Mouse (Mus musculus): ENCODE measurements at regions not wholly inside any gene's neighbourhood (a gene's known extent, or its start where the extent isn't known, plus 50 kb on each side); places are given as distances from the start of the nearest gene placed in this dataset.

- TF ChIP-seq CTCF (IDR thresholded peaks at IDR 0.05; ENCODE audit: low read depth, low read length), result no peak
- TF ChIP-seq POLR2A (IDR thresholded peaks at IDR 0.05; ENCODE audit: extremely low read depth, insufficient read depth, low read length), result no peak
These were observed 127.5 kb upstream of the Stx16 start for GRCm38 (mm10) chr2:173948586-173948985.
